Mouse (Mus musculus) frontal cortex, postnatal 10 days (tissue): ENCODE measurements at regions not wholly inside any gene's neighbourhood (a gene's known extent, or its start where the extent isn't known, plus 50 kb on each side); places are given as distances from the start of the nearest gene placed in this dataset.

Experiments used
- DNase-seq, 2 experiments: peaks; one replicate each; pipeline ENCODE4 v3.0.0; 2022; ENCODE audit warnings: low spot score in 2 of 2, mixed read lengths in 1 of 2

- no peak for DNase-seq
Measured at GRCm38 (mm10) chr10:97381586-97381985, 97.8 kb upstream of the Dcn start.

- no peak for DNase-seq
Measured at GRCm38 (mm10) chr10:97383881-97384280, 95.5 kb upstream of the Dcn start.

DNA sequence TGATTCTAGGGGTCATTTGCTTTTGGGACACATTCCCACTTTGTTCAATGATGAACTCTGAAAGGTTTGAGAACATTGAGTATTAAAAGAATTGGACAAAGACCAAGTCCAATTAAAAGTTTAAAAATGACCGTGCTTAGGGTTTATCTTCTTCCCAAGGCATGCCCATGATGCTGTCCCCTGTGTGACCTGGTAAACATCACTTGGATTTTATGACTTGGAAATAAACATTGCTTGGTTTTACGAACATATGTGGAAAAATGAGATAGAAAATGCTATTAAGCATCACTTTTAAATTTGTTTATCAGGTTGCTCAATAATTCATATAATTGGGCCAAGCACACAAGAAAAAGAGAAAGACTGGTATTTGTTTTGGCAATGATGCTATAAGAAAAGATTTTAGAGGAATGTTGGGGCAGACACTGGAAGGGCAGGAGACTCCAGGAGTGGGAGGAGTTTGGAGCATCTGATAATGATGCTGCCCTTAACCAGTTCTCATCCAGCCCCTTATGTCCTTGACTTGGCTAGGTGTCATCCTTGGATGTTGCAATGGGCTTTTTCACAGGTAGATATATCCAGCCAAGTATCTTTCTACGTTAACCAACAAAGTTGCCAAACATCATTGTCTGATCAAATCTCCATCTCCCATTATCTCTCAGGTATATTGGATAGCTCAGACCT lies 92.1 kb upstream of the Dcn start:
- no peak for DNase-seq

DNA sequence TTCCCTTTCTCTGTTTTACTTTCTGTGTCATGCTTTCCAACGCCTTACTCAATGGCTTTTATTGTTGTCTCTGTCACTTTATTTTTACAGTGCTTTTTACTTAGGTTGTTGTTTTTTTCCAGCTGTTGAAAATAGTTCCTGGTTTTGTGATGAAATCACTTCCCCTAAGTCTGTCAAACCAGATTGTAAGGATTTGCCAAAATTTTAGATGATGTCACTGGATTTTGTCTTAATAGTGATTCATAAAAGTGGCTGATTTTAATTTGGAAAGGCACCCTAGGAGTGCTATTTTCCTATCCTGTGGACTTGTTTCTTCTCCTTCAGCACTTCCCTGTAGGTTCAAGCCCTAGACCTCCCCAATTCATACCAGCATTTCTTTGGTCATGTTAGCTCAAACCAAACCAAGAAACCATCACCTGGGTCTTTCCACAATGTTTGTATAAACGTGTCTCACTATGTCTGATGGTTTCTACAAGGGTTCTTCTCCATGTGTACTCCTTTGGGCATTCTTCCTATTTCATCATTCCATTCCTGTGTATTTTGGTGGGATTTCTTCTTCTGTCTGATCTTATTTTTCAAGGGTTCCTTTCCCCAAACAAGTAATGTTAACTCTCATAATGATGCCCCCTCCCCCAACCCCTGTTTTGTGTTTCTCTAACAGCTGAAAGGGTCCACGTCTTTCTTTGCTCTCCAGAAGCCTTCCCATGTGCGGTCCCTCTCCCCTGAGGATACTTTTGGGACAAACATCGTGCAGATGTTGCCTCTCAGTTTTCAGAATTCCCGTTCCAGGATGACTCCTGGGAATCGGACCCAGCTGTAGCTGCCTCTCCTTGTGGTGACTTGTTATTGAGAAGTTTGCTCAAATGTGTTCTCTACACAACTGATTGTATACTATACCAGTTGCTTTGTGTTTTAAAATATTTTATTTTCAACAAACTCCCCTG lies 89.5 kb upstream of the Dcn start:
- DNase-seq: no peak

DNA sequence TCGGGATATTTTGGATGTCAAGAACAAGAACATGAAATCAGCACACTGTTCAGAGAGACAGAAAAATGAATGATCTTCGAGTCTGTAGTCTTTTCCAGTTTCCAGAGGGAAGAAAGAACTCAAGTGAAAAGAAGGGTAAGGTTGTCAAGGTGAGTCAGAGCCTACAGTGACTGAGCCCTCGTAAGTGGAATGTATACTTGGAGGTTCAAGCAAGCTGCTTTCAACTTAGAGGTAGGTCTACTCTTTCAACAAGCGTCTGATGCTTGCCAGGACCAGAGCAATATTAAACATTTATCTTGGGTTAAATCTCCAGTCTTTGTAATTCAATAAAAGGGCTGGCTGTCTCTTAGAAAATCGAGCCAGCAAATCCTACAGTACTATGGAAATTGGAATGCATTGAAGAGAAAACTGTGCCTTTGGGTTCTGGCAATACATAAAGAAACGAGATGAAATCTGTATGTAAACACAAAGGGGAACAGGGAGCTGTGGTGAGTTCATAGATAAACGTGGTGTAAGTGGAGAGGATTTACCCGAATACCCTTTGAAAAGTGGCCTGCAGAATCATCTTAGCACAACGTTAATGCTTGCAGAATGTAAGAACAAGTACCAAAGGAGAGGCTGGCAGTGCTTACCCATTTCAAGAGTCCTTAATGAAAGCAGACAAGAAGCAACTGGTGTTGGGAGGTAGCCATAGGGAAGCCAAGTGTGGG lies 82.2 kb upstream of the Dcn start:
- no peak for DNase-seq

DNA sequence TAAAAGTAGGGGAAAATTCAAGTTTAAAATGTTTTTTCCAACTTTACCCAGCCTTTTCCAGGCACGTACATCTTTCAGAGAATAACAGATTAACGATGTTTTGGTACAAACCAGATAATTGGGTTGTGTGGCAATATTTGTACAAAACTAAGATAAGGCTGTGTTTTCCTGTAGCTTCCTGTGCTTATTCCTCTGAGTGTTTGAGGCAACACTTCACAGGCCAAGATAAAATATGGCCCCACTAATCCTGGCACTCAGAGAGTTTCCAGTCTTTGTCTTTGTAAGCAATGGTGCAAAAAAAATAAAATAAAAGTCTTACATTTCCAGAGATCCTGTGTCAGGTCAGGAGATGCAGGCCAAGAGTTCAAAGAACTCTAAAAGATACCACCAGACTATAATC lies 81.5 kb upstream of the Dcn start:
- DNase-seq: no peak

GRCm38 (mm10) chr10:97402524-97402923 lies 76.9 kb upstream of the Dcn start:
- no peak for DNase-seq

DNA sequence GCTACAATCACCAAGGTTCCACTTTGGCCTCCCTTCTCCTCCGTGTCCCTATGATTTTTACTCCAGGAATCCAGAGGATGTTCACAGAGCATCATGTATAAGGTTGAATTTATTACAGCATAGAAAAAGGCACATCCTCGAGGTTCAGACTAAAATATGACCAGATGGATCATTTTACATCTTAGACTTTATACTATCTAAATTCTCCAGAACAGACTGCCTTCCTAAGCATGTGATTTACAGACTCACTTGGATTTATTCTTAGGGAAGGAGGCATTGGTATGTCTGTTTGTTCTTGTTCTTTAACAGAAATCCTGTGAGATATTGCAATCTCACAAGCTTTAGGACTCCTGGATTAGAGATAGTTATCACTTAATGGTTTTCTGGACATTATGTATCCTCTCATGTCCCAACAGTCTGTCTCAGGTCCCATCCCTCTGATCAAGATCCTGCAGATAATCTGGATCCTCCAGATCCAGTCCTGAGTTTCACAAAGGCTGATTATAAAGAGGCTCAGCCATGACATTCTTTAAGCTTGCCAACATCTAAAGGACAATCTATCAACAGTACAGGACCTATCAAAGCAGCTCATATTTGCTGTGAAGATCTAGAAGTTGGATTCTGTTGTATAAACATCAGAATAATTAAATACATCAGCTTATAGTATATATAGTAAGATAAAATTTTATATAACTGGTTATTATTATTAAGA lies 75.2 kb upstream of the Dcn start:
- DNase-seq: no peak

DNA sequence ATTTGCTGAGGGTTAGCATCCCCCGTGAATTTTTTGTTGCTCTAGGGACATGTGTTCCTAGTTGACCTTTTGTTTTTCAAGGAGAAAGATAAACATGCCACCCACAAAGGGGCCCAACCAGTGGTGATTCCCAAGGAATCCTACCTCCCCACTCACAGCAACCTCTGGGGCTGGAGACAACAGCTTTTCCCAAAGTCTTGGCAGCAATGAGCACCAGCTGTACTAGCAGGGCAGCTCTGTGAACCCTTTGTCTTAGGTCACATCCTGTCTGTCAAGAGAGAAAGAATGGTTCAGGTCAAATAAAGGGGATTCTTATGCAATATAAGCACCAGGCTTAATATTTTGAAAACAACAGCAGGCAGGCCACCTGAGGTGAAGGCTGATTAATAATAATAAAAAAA lies 70.2 kb upstream of the Dcn start:
- DNase-seq: peak in 1 of 2 experiments; percentile 5

DNA sequence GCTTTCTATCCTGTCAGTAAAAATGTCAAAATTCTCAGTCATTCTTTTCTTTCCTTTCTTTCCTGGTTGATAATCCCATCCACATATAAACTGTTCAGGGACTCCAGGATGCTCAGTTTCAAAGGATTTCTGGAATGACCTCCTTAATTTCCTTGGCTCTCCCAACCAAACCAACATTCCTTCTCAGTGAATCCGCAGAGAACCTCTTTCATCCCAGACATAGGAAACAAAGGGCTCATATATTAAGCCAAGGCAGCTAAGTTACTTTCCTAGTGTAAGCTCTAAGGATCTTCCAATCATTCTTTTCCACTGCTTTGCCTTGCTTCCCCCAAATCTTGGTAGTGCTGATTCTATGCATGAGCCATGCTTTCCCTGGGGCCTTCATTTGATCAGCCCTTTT lies 69.5 kb upstream of the Dcn start:
- no peak for DNase-seq

DNA sequence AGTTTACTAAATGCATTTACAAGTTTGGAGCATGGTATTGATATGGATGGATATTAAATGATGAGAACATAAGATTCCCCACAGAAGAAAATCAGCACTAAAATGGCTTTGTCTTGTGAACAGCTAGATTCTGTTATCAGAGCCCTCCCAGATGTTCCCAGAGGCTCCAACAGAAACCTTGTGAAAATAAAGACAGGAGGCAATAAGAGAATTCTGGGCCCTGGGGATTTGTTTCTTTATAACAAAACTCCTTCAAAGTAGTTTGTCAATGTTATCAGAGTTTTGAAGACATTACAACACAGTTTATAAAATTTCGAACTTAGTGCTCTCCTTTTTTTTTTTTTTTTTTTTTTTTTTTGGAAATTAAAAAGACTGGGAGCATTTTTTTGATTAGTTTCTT lies 56.8 kb upstream of the Dcn start:
- no peak for DNase-seq

GRCm38 (mm10) chr10:97423039-97423700 lies 56.2 kb upstream of the Dcn start:
- no peak for DNase-seq
